Mouse (Mus musculus): ENCODE results near the gene Tmem104. TPM values are rescaled to one million over a fixed set of nuclear protein-coding genes. Genes with fewer than 3 reads are reported as not detected.

Gene Tmem104
- polyA plus RNA-seq, 1 experiment = not detected

- WGBS = 15% methylated on average over 36 of the region's 36 CpGs
- Histone ChIP-seq H3K4me1 (ENCODE audit: control insufficient read depth, insufficient read depth, low read length) (peaks cover 26% of the 10 kb centered on the region), H3K4me3 (ENCODE audit: insufficient read depth, low read depth, low read length) (peak overlapping the region; percentile 47), H3K27ac (ENCODE audit: insufficient read depth, low read depth, low read length) (no peak overlapping the region)
- TF ChIP-seq POLR2A (IDR thresholded peaks at IDR 0.05; ENCODE audit: insufficient read depth, low read depth, low read length) = no peak
- no peak for TF ChIP-seq CTCF (IDR thresholded peaks at IDR 0.05; ENCODE audit: insufficient read depth, low read depth, low read length)
These were observed 63.3 kb downstream of the Tmem104 start for GRCm38 (mm10) chr11:115250405-115251090.

- Histone ChIP-seq H3K4me1 (ENCODE audit: control insufficient read depth, insufficient read depth, low read length) (peaks cover 25% of the 10 kb centered on the region), H3K4me3 (ENCODE audit: insufficient read depth, low read depth, low read length) (no peak overlapping the region), H3K27ac (ENCODE audit: insufficient read depth, low read depth, low read length) (no peak overlapping the region)
- TF ChIP-seq CTCF (IDR thresholded peaks at IDR 0.05; ENCODE audit: insufficient read depth, low read depth, low read length) = no peak
- no peak for TF ChIP-seq POLR2A (IDR thresholded peaks at IDR 0.05; ENCODE audit: insufficient read depth, low read depth, low read length)
- WGBS = 81% methylated on average over 3 of the region's 3 CpGs
These were observed 64.0 kb downstream of the Tmem104 start for GRCm38 (mm10) chr11:115251258-115251657.

- WGBS = 24% methylated on average over 59 of the region's 59 CpGs
- Histone ChIP-seq H3K27ac (ENCODE audit: insufficient read depth, low read depth, low read length) (no peak overlapping the region), H3K4me1 (ENCODE audit: control insufficient read depth, insufficient read depth, low read length) (peaks cover 10% of the 10 kb centered on the region), H3K4me3 (ENCODE audit: insufficient read depth, low read depth, low read length) (no peak overlapping the region)
- no peak for TF ChIP-seq CTCF (IDR thresholded peaks at IDR 0.05; ENCODE audit: insufficient read depth, low read depth, low read length)
- no peak for TF ChIP-seq POLR2A (IDR thresholded peaks at IDR 0.05; ENCODE audit: insufficient read depth, low read depth, low read length)
These were observed 70.7 kb downstream of the Tmem104 start for GRCm38 (mm10) chr11:115257775-115258510.

- Histone ChIP-seq H3K27ac (ENCODE audit: insufficient read depth, low read depth, low read length) (no peak overlapping the region), H3K4me3 (ENCODE audit: insufficient read depth, low read depth, low read length) (no peak overlapping the region), H3K4me1 (ENCODE audit: control insufficient read depth, insufficient read depth, low read length) (peaks cover 10% of the 10 kb centered on the region)
- TF ChIP-seq POLR2A (IDR thresholded peaks at IDR 0.05; ENCODE audit: insufficient read depth, low read depth, low read length) = no peak
- no peak for TF ChIP-seq CTCF (IDR thresholded peaks at IDR 0.05; ENCODE audit: insufficient read depth, low read depth, low read length)
- WGBS = 92% methylated on average over 4 of the region's 4 CpGs
These were observed 71.8 kb downstream of the Tmem104 start for GRCm38 (mm10) chr11:115259134-115259533.

- Histone ChIP-seq H3K27ac (ENCODE audit: insufficient read depth, low read depth, low read length) (no peak overlapping the region), H3K4me3 (ENCODE audit: insufficient read depth, low read depth, low read length) (no peak overlapping the region), H3K4me1 (ENCODE audit: control insufficient read depth, insufficient read depth, low read length) (peaks cover 23% of the 10 kb centered on the region)
- 71% methylated on average over 11 of the region's 11 CpGs for WGBS
- no peak for TF ChIP-seq CTCF (IDR thresholded peaks at IDR 0.05; ENCODE audit: insufficient read depth, low read depth, low read length)
- no peak for TF ChIP-seq POLR2A (IDR thresholded peaks at IDR 0.05; ENCODE audit: insufficient read depth, low read depth, low read length)
These were observed 75.7 kb downstream of the Tmem104 start for GRCm38 (mm10) chr11:115262954-115263353.

GRCm38 (mm10) chr11:115264136-115264861 is 77.0 kb downstream of the Tmem104 start:
- WGBS = 86% methylated on average over 7 of the region's 7 CpGs
- no peak for TF ChIP-seq CTCF (IDR thresholded peaks at IDR 0.05; ENCODE audit: insufficient read depth, low read depth, low read length)
- TF ChIP-seq POLR2A (IDR thresholded peaks at IDR 0.05; ENCODE audit: insufficient read depth, low read depth, low read length) = no peak
- peaks cover 19% of the 10 kb centered on the region for H3K4me1 ChIP-seq (ENCODE audit: control insufficient read depth, insufficient read depth, low read length)
- H3K4me3 ChIP-seq (ENCODE audit: insufficient read depth, low read depth, low read length) = no peak overlapping the region
- no peak overlapping the region for H3K27ac ChIP-seq (ENCODE audit: insufficient read depth, low read depth, low read length)

- TF ChIP-seq CTCF (IDR thresholded peaks at IDR 0.05; ENCODE audit: insufficient read depth, low read depth, low read length) (no peak; the same call in 1 of the 2 replicates), POLR2A (IDR thresholded peaks at IDR 0.05; ENCODE audit: insufficient read depth, low read depth, low read length) (no peak)
- 18% methylated on average over 39 of the region's 39 CpGs for WGBS
- Histone ChIP-seq H3K27ac (ENCODE audit: insufficient read depth, low read depth, low read length) (no peak overlapping the region), H3K4me3 (ENCODE audit: insufficient read depth, low read depth, low read length) (peak overlapping the region; percentile 44), H3K4me1 (ENCODE audit: control insufficient read depth, insufficient read depth, low read length) (peaks cover 19% of the 10 kb centered on the region)
These were observed 77.8 kb downstream of the Tmem104 start for GRCm38 (mm10) chr11:115264862-115265668.

- TF ChIP-seq POLR2A (IDR thresholded peaks at IDR 0.05; ENCODE audit: insufficient read depth, low read depth, low read length) = no peak
- TF ChIP-seq CTCF (IDR thresholded peaks at IDR 0.05; ENCODE audit: insufficient read depth, low read depth, low read length) = no peak
- 19% methylated on average over 20 of the region's 20 CpGs for WGBS
- Histone ChIP-seq H3K4me3 (ENCODE audit: insufficient read depth, low read depth, low read length) (peak overlapping the region; percentile 44), H3K4me1 (ENCODE audit: control insufficient read depth, insufficient read depth, low read length) (peaks cover 22% of the 10 kb centered on the region), H3K27ac (ENCODE audit: insufficient read depth, low read depth, low read length) (peak overlapping the region; percentile 48)
These were observed 78.6 kb downstream of the Tmem104 start for GRCm38 (mm10) chr11:115265771-115266399.
